Mouse (Mus musculus): Measurements from ENCODE around the gene Serpina16. TPM values are rescaled to one million over a fixed set of nuclear protein-coding genes. Genes with fewer than 3 reads are reported as not detected.
"Not testable (repeated sequence)": the region's sequence is repeated elsewhere in the genome, so short reads cannot be mapped to it uniquely, and the experiment has no call there.

Serpina16 gene
- total RNA-seq (2014; fragmentation: Nextera tagmentation) = not detected in 2 replicates
- not detected in 2 replicates for total RNA-seq (2017)

DNA sequence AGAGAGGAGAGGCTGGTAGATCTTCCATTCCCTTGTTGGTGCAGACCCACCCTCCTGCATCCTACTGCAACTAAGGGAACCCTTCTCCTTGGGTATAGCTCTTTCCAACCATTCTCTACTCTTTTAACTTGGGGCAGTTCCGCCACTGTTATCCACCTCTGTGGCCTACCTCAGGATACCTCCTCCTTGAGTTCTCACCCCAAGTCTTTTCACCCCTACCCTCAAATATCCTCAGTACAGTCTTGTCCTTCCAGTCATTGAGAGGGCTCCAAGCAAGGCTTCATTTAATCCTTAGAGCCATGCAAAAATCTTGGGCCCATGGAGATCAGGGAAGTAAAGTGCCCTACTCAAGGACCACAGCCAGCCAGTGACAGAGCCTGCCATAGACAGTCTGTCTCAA, at the start of gene Serpina16:
Gene Serpina16, minus strand, starts transcription at position 101 of the 400 bp plus-strand sequence.
- ATAC-seq (replicated peaks; ENCODE audit: poor library complexity, severe bottlenecking) = no peak

- no peak for ATAC-seq (replicated peaks; ENCODE audit: poor library complexity, severe bottlenecking)
Measured at GRCm38 (mm10) chr12:103711537-103711936, 35.6 kb upstream of the Serpina16 start.

GRCm38 (mm10) chr12:103710405-103710804, 34.5 kb upstream of the Serpina16 start:
- no peak for ATAC-seq (replicated peaks; ENCODE audit: poor library complexity, severe bottlenecking)

GRCm38 (mm10) chr12:103706113-103706512, 30.2 kb upstream of the Serpina16 start:
- ATAC-seq (replicated peaks; ENCODE audit: poor library complexity, severe bottlenecking) = no peak

DNA sequence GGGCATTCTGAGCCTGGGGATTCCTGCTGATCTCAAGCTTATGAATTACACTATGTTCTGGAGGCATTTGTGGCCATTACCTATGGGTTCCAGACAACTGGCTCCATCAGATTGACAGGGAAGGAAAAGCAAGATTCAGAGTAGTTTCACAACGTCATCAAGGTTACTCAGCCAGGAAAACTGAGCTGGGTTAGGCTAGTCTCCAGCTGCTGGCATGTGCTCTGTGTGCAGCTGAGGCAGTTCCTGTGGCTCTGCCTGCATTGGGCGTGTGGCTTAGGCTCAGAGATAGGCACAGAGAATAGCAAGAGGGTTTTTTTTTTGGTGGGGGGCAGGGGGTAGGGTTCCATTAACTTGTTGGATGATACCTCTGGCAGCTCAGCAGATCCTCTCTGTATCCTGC, 29.6 kb upstream of the Serpina16 start:
- no peak for ATAC-seq (replicated peaks; ENCODE audit: poor library complexity, severe bottlenecking)

DNA sequence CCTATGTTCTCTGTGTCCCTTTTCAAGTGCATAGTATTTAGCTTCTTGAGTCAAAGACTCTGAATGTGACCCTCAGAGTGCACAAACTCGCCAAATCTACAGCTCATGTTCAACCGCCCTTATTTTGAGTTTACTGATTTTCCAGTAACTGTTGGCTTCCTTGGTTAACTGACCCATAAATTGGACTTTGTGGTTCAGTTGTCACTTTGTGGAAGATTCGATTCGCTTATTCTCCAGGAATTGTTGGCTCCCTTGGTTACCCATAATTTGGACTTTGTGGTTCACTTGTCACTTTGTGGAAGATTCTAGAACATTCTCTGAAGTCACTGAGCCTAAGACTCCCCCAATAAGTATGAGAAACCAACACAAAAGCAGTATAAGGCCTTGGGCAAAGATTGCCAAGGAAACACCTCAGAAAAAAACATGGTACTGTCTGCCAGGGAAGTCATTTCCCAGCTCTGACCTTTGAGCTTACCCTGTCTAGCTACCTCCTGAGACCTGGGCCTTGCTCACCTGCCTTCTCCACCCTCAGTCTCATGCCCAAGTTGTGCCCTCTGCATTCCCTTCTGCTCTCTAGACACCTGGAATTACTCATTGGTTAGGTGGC, 24.3 kb upstream of the Serpina16 start:
- no peak for ATAC-seq (replicated peaks; ENCODE audit: poor library complexity, severe bottlenecking)

DNA sequence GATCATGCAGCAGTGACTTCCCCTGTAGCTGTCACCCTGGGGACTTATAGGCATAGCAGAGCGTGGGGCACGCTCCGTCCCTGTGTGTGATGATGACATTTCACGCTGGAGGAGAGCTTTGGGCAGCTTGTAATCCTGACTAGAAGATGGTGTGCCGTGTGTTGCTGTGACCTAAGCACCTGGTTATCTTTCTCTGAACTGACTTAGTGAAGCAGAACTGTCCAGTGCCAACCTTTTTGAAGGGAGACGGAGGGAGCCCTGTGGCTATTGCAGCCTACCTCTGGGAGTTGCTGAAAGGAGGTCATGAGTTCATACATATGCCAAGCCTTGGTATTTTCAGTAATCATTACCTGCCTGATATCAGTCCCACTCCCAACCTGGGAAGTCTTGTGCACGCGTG, 19.5 kb upstream of the Serpina16 start, which contains the start of gene Serpina1f:
Gene Serpina1f, minus strand, starts transcription at position 101 of the 400 bp plus-strand sequence.
- no peak for ATAC-seq (replicated peaks; ENCODE audit: poor library complexity, severe bottlenecking)

DNA sequence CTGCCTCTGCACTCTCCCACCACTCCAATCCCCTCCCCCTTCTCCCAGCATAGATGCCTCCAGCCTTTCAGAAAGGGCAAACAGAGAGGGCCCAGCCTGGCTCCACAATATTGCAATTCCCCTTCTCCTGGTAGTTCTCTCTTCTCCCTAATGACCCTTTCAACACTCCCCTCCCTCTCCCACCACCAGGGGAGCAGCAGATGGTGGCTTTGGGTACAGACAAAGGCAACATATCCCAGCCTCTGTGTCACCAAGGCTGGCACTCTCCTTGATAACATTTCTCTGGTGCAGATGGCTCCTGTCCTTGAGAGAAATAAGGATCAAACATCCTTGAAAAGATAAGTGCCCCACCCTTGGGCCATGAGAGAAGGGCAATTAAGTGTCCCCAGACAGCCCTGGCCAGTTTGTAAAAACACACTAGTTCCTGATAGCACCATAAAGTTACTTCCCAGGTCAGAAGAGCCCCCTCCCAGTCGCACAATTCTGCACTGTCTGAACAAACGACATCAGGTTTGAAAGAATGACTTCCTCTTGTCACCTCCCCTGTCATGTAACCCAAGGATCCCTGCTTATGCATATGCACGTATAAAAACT, 12.4 kb upstream of the Serpina16 start:
- no peak for ATAC-seq (replicated peaks; ENCODE audit: poor library complexity, severe bottlenecking)

- no peak for ATAC-seq (replicated peaks; ENCODE audit: poor library complexity, severe bottlenecking)
Measured at GRCm38 (mm10) chr12:103687021-103687420, 11.1 kb upstream of the Serpina16 start.

- no peak; the same call in 1 of the 2 replicates for ATAC-seq (replicated peaks; ENCODE audit: poor library complexity, severe bottlenecking)
Measured at GRCm38 (mm10) chr12:103686050-103686449, 10.1 kb upstream of the Serpina16 start.

DNA sequence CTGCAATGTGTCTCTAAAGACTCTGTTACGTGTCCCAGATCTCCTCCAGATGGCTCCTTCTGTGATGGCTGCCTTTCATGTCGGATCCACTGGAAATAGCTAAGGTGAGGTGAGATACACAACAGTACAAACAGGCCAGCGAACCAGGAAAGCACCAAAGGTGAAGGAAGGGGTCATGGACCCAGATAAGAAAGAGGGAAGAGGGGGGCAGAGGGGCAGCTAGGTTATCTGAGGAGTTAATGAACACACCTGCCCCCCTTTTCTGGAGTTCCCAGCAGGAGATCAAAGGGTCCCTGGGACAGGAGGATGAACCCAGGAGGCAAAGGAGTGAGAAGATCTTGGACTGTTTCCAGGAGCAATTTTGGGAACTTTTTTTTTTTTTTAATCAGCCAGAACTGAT, 9.4 kb upstream of the Serpina16 start:
- no peak for ATAC-seq (replicated peaks; ENCODE audit: poor library complexity, severe bottlenecking)

- ATAC-seq (replicated peaks; ENCODE audit: poor library complexity, severe bottlenecking) = no peak
Measured at GRCm38 (mm10) chr12:103683775-103684174, 7.8 kb upstream of the Serpina16 start.

DNA sequence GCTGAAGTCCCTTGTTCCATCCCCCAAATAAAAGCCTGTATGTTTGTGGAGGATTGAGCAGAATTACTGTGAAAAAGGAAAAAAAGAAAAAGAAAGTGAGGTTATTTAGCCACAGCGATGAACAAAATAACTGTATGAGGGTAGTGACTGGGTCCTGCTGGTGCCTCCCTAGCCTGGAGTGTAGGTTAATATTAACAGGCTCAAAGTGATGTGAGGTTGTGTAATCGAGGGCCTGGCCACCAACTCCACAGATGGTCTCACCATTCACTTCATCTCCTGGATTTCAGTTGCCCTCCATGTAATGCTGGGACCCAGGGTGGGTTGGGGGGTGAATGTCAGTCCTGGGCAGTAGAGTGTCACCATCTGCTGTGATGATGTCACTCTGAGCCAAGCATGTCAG, 5.8 kb upstream of the Serpina16 start:
- no peak for ATAC-seq (replicated peaks; ENCODE audit: poor library complexity, severe bottlenecking)

DNA sequence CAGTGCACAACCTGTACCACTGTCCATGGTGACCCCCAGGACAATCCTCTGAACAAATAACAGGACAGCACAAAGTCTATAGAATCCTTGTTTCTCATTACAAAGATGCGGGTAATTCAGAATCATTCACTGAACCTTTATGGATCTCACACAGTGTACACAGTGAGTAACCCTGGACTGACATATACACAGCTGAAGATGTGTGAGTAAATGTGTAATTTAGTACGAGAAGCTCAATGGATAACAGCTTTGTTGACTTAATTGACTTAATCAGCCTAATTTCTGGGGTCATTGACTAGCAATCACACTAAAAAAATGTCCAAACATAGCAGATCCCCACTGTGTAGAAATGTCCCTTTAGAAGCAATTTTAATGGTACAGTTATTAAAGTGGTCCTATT, 5.2 kb upstream of the Serpina16 start:
- ATAC-seq (replicated peaks; ENCODE audit: poor library complexity, severe bottlenecking) = no peak

- not testable (repeated sequence) for ATAC-seq (replicated peaks; ENCODE audit: poor library complexity, severe bottlenecking)
Measured at GRCm38 (mm10) chr12:103679853-103680252, 3.9 kb upstream of the Serpina16 start.

DNA sequence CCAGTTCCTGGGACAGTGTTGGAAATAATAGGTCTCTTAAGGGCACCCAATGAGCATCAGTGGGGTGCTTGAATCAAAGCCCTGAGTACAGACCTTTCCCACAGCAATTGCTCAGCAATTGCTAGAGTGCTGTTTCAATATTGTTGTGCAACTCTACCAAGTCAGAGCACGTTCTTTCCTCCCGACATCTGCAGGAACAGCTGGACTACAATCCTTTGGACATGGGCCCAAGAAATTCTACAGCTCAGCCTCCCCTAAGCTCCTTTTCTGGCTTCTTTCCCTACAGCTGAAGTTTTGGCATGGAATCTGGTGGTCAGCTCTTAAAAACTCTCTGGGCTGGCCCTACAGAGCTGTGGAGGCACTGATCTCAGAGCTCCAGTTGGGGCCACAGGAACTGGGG, 2.8 kb downstream of the Serpina16 start:
- no peak for ATAC-seq (replicated peaks; ENCODE audit: poor library complexity, severe bottlenecking)

DNA sequence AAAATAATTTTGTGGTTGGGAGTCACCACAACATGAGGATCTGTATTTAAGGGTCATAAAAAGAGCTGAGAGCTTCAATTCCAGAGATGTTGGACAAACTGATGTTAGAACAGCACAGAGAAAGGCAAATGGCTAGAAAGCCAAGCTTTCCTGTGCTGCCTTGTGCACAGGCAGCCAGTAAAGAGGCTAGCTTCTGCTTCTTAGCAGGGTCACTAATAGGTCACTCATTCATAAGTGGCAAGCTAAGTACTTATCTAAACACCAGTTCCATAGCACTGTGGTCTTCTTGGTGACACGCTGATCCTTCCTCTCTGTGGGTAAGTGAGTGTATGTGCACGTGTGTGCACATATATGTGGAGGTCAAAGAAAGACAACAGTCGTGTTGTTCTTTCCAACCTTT, 4.5 kb downstream of the Serpina16 start:
- no peak for ATAC-seq (replicated peaks; ENCODE audit: poor library complexity, severe bottlenecking)

- no peak for ATAC-seq (replicated peaks; ENCODE audit: poor library complexity, severe bottlenecking)
Measured at GRCm38 (mm10) chr12:103670964-103671363, 5.0 kb downstream of the Serpina16 start.

DNA sequence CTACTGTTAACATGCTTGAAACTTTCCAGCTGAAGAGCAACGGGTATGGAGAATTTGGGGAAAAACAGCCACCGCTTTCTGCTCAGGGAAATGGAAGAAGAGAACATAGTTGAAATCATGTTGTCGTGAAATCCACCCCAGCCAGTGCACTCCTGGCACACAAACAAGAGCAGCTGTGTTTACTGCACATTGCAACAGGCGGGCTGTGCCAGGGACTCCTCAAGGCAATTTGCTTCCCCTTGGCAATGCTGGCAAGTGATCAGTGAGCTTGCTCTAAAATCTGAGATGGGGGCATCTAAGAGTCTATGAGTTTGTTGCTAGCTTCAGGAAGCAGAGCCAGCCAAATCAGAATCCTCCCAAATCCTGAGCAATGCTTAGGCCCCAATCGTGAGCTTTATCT, 5.6 kb downstream of the Serpina16 start:
- ATAC-seq (replicated peaks; ENCODE audit: poor library complexity, severe bottlenecking) = no peak

GRCm38 (mm10) chr12:103665286-103665685, 10.7 kb downstream of the Serpina16 start:
- ATAC-seq (replicated peaks; ENCODE audit: poor library complexity, severe bottlenecking) = no peak

- ATAC-seq (replicated peaks; ENCODE audit: poor library complexity, severe bottlenecking) = not testable (repeated sequence)
Measured at GRCm38 (mm10) chr12:103662053-103662452, 13.9 kb downstream of the Serpina16 start.

DNA sequence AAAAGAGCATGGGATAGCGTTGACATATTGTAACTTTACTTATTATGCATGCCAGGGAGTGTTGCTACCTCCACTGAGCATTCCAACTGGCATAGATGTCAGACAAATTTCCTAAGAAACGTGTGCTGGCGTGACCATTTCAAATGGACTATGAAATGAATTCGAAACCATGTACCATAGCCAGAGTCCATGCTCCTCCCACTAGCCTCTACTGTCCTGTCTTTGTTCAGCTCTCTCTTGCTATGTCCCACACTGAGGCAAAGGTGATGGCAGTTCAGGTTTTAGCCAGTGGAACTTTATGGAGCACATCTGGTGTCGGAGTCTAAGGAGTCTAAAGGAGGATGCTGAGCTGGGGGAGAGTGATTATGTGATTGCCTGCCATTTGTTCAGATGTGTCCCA, 15.9 kb downstream of the Serpina16 start:
- ATAC-seq (replicated peaks; ENCODE audit: poor library complexity, severe bottlenecking) = no peak

Data from granulocyte monocyte progenitor cell, adult 5-6 weeks (primary cell).